Mouse (Mus musculus) megakaryocyte-erythroid progenitor cell, adult 5-6 weeks (primary cell): ENCODE measurements around the gene Cdh23. TPM values are rescaled to one million over a fixed set of nuclear protein-coding genes. Genes with fewer than 3 reads are reported as not detected.

Experiments used
- ATAC-seq: replicated peaks from 2 replicates; pipeline ENCODE4 v1.8.0; 2016; ENCODE audit warnings: mild to moderate bottlenecking, inconsistent platforms; ENCODE audit not compliant: severe bottlenecking, poor library complexity, low FRiP score, low TSS enrichment
- total RNA-seq, 2 experiments: library from RNA; stranded (forward) in 1 of 2; stranded (reverse) in 1 of 2; fragments of 200-1000, 215-1000 nt in 1 of 2; fragments of >200 nt in 1 of 2; fragmentation: Nextera tagmentation in 1 of 2; gene quantifications; 2 replicates each; pipeline ENCODE4 v1.2.3; 2014 to 2017

Cdh23 gene
- total RNA-seq, 2 experiments from 2014 or later, result not detected

DNA sequence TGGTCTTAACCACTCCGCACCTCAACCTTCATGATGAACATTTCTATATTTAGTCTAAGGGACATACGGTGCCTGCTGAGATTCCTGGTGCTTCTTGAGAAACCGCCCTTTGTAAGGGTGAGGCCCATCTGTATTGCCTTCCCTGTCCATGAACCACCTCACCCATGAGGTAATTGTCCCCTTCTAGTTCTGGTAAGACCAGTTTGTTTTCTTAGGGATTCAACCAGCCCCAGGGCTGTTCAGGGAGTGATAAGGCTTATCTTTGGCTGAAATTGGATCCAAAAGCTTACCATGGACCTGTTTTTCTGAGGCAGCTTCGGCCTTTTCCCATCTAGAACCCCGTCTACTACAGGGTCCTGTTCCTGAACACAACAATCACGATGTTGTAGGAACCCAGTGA lies 440.2 kb downstream of the Cdh23 start:
- peak; percentile 36; the same call in 1 of the 2 replicates for ATAC-seq

Other genes with a start within 250 kb of the Cdh23 start
- 5.9 and 12.6 TPM in 2 replicates for gene Slc29a3, start 56.3 kb upstream of the Cdh23 start, total RNA-seq (2014; fragmentation: Nextera tagmentation)
- 5.4 and 6.2 TPM in 2 replicates for gene Slc29a3, start 56.3 kb upstream of the Cdh23 start, total RNA-seq (2017)
- gene Unc5b, start 135.1 kb upstream of the Cdh23 start, total RNA-seq (2014; fragmentation: Nextera tagmentation), result not detected in 2 replicates
- gene Unc5b, start 135.1 kb upstream of the Cdh23 start, total RNA-seq (2017), result not detected in 2 replicates